Mouse (Mus musculus) E14TG2a.4 (cell line): Measurements from ENCODE around the gene Kras.

Source experiments
- CTCF ChIP-seq: conservative IDR thresholded peaks from 2 replicates; pipeline ENCODE4 v1.5.1; 2014; ENCODE audit warnings: low read length
- NANOG ChIP-seq: IDR thresholded peaks from 2 replicates; pipeline ENCODE4 v1.6.1; 2014; ENCODE audit warnings: borderline replicate concordance, low read length, mixed read lengths
- POU5F1 ChIP-seq: IDR thresholded peaks from 2 replicates; pipeline ENCODE4 v1.6.1; 2014; ENCODE audit warnings: low read length, borderline replicate concordance

- no peak for TF ChIP-seq CTCF
- no peak for TF ChIP-seq POU5F1
- TF ChIP-seq NANOG, result peak; percentile 50; the same call in 1 of the 2 replicates
These were observed 73.6 kb downstream of the Kras start for GRCm38 (mm10) chr6:145176474-145176873.
